Mouse (Mus musculus): Measurements from ENCODE around the gene Litaf.

GRCm38 (mm10) chr16:11043239-11043638 is 22.7 kb downstream of the Litaf start:
- TF ChIP-seq HCFC1 (IDR thresholded peaks at IDR 0.05; ENCODE audit: low read depth, low read length), result no peak
- TF ChIP-seq MAFK (IDR thresholded peaks at IDR 0.05; ENCODE audit: borderline replicate concordance, low read depth, low read length), result no peak
- no peak for TF ChIP-seq CHD2 (IDR thresholded peaks at IDR 0.05; ENCODE audit: low read length)
- no peak for TF ChIP-seq KAT2A (conservative IDR thresholded peaks at IDR 0.05; ENCODE audit: low read depth, low read length)
- TF ChIP-seq EP300 (IDR thresholded peaks at IDR 0.05; ENCODE audit: low read depth in 1 of 2, low read length in 2 of 2), result no peak

Measured in MEL (cell line).